Mouse (Mus musculus): ENCODE measurements around the gene Ppip5k1.

GRCm38 (mm10) chr2:121354378-121354777 lies 818 bp downstream of the Ppip5k1 start:
- no peak for TF ChIP-seq GATA1 (IDR thresholded peaks at IDR 0.05; ENCODE audit: borderline replicate concordance, low read length)
- no peak for TF ChIP-seq FLI1 (IDR thresholded peaks at IDR 0.05; ENCODE audit: low read length)
